Mouse (Mus musculus) cerebellum, postnatal 36 days (tissue): ENCODE measurements around the gene Scfd1.
A peak's percentile ranks its signal among the peaks of the same experiment; 100 is the strongest.

Source experiments
- DNase-seq, 2 experiments: peaks; one replicate each; pipeline ENCODE4 v3.0.0; 2021 to 2022; ENCODE audit warnings: mixed read lengths in 2 of 2

Scfd1 gene

DNA sequence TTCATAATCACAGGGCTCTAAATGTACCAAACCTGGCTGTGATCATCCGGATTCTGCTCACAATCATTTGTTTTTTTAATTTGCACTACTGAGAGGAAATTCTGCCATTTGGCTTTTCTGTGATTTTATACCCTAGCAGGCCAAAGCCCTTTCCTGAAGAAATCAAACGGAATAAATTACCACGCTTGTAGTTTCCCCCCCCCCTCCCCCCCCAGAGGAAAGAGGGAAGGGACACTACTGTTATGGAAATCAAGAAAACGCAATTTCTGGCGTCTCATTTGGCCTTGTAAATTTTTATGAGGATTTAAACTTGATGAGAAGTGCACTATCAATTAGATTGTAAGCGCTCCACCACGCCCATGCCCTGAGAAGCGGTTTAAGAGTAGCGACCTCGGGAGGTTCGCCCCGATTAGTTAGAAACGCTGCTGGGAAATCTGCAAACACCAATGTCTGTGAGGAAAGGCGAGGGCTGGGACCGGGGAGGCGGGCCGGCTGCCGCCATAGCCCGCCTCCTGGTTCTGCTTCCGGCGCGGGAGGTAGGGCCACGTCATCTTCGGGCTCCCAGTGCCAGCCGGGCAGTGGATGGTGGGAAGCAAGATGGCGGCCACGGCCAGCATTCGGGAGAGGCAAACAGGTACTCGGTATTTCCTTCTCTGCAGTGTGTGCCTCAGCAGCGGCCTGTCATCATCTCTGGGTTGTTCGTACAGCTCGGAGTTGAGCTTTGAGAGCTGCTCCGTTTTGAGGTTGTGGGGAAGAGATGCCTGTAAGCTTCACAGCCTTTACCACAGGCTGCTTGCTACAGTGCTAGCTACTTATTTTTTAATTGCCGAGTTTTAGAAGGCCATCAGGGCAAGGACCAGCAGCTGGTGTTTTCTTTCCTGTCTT is at the start of gene Scfd1:
Scfd1 (plus strand) TSS at position 508 of the 885 bp plus-strand sequence.
- DNase-seq, result peak; percentile 92 to 94

DNA sequence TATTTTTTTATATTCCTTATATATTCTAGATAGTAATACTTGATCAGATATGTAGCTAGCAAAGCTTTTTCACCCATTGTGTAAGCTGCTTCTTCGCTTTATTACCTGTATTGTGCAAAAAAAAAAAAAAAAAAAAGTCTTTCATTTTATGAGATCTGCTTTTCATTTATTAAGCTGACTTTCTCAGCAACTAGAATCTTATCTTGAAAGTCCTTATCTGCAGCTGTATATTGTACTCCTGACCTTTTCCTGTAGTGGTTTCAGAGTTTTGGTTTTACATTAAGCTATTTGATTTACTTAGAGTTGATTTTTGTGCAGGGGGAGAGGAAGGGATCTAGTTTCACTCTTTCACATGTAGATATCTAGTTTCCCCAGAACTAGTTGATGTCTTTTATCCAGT is 40.3 kb upstream of the Scfd1 start:
- no peak for DNase-seq

DNA sequence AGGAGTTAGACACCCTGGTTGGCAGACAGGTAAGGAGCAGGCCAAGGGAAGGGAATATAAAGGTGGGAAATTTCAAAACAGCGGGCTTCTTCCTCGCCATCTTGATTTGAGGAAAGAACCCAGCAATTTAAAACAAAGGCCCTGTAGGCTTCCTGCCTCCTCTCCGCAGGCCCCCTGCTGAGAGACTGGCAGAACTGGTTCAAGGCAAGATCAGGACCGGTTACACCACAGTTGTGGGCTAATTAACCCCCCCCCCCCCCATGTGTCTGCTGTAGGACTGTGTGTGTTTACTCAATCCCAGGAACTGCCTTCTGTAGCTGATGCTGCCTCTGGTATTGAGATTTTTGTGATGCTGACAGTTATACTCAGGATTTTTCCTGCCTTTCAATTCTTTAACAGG is 31.2 kb upstream of the Scfd1 start:
- no peak for DNase-seq

DNA sequence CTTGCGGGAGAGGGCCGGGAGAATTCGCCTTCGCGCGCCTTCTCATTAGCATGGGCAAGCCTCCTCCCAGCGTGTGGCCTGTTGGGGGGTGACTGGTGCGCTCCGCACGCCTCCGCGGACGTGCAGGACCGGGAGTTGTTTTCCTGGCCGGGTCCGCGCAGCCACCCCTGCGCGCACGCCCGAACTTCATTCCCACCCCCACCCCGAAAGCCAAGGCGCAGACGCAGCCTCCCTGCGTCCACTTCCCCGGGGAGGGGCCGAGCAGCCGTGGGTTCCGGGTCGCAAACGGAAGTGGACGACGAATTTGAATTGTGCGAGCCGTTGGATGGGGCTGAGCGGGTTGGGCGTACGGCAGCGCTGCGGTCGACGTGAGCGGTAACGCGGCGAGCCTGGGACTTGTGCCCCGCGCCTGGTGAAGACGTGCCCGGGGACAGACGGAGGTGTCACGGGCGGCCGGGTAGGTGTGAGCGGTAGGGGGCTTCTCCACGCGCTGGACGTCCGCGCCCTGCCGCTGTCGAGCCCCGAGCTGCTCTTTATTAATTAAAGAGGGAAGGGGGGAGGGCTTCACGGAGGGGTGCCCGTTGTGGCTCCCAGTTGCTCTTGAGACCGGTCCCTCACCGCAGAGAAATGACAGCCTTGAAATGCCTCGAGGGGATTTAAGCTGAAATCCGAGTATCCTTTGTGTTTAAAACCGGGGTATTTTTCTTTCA is 29.2 kb upstream of the Scfd1 start, which contains the start of gene G2e3:
G2e3 (plus strand) TSS at position 74 of the 710 bp plus-strand sequence.
- peak; percentile 83 to 87 for DNase-seq

DNA sequence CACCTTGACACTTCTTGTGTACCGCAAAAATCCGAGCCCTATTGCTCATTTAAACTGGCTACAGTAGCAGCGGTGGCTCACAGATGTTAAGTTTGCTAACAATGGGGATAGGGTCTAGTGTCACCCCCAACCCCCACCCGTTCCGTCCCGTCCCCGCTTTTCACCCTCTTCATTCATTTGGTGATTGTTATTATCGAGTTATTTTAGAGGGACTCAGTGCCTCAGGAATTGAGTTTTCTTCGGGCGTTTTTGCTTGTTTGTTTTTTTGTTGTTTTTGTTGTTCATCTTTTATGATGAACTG is 28.7 kb upstream of the Scfd1 start:
- DNase-seq, result no peak

DNA sequence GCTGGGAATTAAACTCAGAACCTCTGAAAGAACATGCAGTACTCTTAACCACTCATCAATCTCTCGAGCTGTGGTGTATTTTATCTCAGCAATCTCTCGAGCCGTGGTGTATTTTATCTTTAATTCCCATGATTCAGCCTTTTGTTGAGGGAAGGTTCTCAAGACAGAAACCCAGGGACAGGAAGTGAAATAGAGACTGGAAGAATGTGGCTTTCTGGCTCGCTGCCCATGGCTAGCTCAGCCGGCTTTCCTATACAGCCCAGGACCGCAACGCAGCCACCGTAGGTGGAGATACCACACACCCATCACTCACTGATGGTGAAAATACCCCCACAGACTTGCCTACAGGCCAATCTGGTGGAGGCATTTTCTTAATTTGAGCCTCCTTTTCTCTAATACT is 22.0 kb upstream of the Scfd1 start:
- no peak for DNase-seq

DNA sequence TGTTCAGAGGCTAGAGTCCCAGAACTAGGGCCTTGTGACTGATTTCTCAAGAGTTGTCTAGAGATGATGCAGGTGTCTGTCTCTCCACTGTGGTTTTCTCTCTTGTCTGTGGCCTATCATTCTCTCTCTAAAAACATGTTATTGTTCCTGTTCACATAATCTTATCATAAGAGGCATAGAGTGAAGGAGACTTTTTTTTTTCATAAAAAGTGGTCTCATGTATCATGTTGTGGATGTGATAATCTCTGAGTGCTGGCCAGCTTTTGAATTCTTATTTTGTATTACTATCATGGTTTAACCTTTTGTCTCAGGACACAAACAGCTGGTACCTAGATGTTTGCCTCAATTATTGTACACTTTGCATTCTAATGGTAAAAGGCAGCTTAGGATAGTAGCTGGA is 16.0 kb upstream of the Scfd1 start:
- DNase-seq, result no peak

DNA sequence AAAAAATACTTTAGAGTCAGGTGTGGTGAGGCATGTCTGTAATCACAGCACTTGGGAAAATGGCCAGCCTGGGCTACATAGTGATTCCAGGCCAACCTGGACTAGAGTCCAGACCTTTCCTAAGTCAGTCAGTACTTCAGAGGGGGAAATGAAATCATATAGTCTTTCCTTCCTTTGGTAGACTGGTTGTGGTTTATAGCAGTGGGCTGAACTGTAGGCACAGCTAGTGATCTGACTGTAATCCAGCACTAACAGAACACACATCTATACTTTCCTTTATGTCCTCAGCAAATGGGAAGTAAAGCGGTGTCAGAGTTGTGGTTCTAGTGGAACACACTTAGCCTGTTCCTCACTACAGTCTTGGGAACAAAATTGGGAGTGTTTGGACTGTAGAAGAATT is 14.4 kb upstream of the Scfd1 start:
- no peak for DNase-seq

DNA sequence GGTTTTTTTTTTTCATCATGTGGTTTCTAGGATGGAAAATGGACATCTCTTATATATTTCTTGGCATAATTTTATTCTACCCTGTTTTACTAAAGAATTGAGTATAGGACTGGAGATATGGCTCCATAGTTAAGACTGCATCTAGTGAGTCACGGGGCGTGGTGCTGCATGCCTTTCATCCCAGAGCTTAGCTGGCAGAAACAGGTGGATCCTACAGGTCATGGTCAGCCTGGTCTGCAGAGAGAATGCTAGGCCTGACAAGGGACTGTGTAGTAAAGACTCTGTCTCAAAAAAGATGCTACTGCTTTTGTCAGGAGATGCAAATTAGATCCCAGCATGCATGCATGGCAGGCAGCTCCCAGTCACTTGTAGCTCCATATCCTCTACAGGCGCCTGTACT is 8.8 kb upstream of the Scfd1 start:
- no peak for DNase-seq

DNA sequence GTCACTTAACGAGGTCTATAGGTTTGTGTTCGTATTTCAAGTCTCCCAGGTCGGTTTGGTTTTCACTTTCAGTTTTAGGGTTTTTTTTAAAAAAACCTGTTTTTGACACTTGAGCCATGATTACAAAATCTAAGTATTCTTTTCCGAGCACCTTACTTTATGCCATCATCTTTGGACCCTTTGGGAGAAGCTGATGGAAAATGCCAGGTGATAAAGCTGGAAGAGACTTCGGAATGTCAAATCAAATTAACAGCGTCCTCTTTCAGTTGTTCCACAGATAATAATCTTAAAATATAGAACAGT is 529 bp downstream of the Scfd1 start:
- no peak for DNase-seq

DNA sequence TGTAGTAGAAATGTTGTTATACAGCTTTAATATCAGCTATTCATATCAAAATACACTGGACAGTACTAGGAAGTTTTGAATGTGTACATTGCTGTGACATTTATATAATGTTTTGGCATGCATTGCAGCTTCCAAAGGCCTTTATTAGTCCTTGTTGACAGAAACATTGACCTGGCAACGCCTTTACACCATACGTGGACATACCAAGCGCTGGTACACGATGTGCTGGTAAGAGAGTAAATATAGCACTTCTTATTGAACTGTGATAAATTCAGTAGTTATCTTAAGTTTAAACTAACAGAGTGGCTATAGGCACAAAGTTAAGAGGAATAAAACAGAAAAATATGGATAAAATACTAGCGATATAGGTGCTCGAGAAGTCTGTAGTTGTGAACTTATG is 22.6 kb downstream of the Scfd1 start:
- no peak for DNase-seq

DNA sequence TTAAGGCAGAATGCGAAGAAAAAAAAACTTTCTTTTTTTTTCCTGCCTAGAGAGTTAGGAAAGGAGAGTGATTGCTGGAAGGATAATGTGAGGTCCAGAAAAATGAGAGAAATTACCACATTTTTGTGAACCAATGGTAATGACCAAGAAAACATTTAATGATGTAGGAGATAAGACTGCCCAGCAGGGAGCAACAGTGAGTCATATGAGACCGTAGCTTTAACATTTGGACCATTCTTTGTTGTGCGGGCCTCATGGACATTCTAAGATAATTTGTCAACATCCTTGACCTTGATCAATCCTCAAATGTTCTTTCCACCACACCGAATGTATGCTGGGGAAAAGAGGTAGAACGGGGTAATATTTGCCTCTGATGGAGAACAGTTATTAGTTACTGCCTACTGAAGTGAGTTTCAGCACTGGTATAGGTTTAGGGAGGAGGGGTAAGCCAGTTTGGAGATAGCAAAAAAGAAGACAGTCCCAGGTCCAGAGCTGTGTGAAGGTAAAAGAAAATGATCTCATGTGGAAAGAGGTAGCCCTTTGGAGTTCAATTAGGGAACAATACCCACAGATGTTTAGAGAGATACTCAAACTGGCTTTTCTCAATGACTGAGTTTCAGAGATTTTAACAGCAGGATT is 24.9 kb downstream of the Scfd1 start:
- peak in 1 of 2 experiments; percentile 7 for DNase-seq

DNA sequence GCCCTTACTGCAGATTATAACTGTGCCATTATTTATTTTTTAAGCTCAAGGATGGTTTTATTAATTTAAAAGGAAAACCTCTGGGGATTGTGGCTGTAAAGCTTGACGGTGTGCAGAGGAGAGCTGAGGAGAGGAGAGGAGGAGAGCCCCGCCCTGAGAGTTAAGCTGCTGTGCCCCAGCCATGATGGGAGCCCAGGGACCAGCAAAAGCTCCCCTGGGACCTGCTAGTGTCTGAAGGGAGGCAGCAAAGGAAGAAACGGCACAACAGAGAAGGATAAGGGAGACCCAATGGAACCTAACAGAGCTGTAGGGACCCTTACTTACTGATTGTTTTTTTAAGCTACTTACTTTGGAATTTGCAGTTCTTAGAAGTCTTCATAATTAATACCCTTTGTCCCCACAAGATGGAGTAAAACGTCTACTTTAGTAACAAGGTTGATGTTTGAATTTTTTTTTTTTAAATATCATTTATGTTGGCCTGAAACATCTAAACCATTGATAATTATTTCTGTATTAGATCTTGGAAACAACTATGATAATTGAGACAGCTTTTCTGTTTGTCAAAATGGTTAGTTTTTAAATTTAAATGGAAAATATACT is 26.8 kb downstream of the Scfd1 start:
- no peak for DNase-seq

DNA sequence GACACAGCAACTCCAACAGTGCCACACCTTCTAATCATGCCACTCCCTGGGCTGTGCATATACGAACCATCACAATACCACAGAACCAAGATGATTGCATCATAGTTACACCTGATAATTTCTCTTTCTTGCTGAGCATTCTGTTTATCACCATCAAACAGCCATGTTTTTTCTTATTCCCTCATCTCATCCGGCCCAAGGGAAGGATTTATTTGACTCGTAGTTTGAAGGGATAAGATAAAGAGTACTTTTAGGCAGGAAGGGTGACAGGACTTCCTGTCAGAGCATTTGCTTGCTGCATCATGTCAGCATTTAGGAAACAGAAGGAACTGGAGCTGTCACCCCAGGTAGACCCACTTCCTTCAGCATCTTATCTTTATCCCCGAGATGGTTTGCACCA is 34.1 kb downstream of the Scfd1 start:
- no peak for DNase-seq

DNA sequence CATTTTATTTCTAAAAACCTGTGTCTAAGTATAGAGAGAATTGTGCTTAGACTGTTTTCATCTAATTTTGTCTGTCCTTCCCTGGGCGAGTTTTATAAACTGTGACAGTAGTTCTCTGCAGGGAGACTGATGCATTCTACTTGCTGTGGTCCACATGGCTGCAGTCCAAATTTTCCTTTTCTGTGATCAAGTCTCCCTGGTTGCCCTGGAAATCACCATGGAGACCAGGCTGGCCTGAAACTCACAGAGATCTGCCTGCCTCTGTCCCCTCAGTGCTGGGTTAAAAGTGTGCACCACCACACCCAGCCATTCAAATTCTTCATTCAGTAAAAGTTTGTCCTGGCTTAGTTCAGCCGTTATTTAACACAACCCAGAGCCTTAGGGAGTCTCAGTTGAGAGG is 60.2 kb downstream of the Scfd1 start:
- DNase-seq, result no peak

DNA sequence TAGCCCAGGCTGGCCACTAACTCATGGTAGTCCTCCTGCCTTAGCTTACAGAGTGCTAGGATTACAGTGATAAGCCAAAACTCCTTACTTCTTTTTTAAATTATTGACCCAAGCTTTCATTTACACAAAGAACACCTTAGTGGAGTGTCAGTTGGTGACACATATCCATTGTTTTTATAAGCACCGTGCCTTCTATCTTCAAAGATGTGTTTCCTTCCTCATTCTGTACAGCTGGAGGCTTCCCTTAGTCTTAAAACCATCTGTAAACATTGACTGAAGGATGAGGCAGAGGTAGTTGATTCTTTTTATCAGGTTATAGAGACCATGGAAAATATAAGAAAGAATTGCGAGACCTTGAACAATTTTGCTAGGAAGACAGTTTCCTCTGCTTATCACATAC is 61.0 kb downstream of the Scfd1 start:
- DNase-seq, result no peak

DNA sequence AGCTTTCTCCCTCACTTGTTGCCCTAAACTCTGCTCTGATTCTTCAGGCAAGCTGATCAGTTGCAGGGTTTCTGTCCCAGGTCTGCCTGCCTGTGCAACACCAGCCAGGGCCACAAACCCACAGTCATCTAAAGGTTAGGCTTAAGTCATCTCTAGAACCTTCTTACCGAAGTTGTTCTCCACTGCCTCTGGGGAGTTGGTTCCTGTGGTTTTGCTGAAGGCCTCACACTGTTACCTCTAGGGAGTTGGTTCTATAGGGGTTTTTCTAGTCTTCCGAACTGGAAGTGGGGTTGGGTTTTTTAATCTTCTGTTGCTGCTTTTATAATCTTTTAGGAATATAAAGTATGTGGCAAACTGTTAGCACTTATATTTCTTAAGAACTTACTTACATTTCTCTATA is 72.0 kb downstream of the Scfd1 start:
- no peak for DNase-seq

DNA sequence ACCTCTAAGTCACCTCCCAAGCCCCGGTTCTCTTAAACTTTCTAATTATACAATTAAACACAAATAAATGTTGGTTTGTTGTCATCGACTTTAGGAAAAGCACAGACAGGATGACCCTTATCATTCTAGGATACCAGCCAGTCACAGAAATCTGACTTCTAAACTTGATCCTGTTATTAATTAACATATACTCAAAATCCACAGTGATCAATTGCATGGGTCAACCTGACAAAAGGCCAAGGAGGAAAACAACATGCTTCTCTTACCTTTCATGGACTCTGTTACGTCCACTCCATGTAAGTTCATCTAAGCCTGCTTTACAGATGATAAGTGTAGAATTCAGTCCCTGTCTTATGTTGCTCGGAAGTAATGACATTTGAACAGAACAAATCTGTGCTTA is 93.6 kb downstream of the Scfd1 start:
- no peak for DNase-seq

DNA sequence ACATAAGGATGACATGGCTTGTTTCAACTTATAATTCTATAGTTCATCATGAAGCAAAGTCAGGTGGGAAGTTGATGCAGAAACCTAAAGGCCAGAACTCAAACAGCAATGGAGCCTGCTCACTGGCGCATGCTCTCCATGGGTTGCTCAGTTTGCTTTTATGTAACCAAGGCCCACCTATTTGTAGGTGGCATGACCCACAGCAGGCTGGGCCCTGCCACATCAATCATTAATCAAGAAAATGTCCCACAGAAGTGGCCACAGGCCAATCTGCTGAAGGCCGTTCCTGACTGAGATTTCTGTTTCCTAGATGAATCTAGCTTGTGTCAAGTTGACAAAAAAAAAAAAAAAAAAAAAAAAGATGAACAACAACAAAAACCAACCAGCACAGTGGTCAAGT is 103.9 kb downstream of the Scfd1 start:
- DNase-seq, result no peak

DNA sequence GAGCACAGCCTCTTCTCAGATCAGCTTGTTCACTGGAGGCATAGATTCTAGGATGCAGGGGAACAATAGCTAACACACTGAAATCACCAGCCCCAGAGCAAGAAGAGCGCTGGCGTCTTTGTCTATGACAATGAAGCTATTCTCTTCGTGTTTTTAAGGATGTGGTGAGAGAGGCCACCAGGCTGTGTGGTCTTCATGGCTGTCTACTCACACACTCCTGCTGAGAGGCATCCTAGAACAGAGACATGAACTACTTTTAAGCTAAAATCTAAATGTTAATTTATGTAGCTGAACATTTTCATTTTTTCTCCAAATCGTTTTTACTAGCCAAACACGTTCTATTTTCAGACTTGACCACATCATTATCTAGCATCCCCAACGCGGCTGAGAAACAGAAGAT is 114.7 kb downstream of the Scfd1 start:
- no peak for DNase-seq

DNA sequence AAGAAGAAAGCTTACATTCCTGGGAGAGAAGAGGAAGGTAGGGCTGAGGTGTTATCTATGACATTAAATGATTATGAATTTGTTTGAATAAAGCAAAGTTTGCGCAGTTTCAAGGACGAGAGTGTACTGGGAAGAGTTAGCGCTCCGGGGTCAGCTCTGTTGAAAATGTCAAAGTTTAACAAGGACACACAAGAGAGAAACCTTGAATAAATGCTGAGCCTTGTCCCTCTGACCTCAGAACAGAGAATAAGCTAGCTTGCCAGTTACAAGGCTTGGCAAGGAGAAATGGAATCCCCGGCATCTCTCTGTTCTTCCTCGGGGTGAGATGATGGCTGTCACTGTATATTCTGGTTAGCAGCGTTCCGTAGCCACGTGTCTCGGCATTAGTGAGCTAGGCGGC is 116.2 kb downstream of the Scfd1 start:
- DNase-seq, result no peak

DNA sequence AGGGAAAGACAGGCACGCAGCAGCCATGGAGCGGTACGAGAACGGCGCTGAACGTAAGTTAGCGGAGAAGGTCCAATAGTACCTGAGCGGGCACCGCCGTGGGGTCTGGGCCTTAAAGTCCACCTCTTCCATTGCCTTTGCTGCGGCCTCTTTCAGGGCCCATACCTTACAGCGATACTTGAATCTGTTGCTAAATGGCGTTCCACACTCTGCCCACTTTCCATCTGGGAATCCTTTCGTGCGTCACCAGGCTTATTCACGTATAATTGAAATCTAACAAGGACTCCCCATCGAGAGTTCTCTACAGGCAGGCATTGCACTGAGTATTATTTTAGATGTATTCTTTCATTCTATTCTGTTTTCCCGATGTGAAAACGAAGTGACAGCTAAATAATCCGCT is 117.3 kb downstream of the Scfd1 start:
- no peak for DNase-seq
